Mouse (Mus musculus): Measurements from ENCODE around the gene Zfp280d.
A peak's percentile ranks its signal among the peaks of the same experiment; 100 is the strongest.

DNA sequence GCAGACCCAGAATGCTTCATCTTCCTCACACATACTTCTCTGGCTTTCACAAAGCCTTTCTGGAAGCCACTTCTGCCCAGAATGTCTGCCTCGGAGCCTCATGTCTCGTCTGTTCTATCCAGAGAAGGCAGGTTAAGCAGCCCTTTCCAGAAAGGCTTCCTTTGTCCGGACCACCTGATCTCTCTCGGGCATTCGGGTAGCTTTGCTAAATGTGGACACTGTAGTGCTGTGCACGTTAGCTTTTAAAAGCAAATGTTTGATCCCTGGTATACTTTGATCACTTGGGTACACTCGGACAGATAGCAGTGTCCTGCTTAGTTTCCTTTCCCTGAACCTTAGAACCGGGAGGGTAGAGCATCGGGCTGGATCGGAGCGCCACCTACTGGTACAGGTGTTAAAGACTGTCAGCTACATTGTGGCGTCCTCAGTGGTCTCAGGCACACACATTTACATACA, 133.5 kb downstream of the Zfp280d start:
- TF ChIP-seq CTCF (IDR thresholded peaks at IDR 0.05; ENCODE audit: borderline replicate concordance, insufficient read depth, low read length) (peak; percentile 97), POLR2A (IDR thresholded peaks at IDR 0.05; ENCODE audit: low read depth, low read length) (no peak)

Data from embryonic fibroblast, embryonic 13.5 days (primary cell).